Mouse (Mus musculus) embryo, embryonic 11 days (tissue): ENCODE data around the gene Gm5346.
"Not testable (repeated sequence)": the region's sequence is repeated elsewhere in the genome, so short reads cannot be mapped to it uniquely, and the experiment has no call there.

ENCODE experiments used
- DNase-seq: peaks from one replicate; pipeline ENCODE4 v3.0.0-alpha.2; 2015

Gm5346 gene

DNA sequence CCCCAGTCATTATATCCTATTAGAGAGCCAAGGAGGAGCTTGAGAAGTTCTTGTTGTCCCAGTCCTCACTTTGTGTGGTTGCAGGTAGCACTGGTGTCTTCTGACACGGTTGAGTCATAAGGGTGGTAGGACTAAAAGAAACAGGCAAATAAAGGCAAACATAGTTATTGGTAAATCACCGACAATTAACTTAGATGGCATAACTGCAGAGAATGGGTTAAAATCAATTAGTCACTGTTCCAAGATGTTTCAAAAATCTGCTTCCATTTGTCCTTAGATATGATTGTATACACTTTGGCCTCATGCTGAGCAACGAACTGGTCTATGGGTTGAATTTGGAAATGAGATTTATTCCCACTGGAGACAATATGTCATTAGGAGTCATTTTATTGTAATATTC lies at the start of gene Gm5346:
TSS of gene Gm5346 (minus strand) at position 101 of the 400 bp plus-strand sequence.
- DNase-seq = no peak

DNA sequence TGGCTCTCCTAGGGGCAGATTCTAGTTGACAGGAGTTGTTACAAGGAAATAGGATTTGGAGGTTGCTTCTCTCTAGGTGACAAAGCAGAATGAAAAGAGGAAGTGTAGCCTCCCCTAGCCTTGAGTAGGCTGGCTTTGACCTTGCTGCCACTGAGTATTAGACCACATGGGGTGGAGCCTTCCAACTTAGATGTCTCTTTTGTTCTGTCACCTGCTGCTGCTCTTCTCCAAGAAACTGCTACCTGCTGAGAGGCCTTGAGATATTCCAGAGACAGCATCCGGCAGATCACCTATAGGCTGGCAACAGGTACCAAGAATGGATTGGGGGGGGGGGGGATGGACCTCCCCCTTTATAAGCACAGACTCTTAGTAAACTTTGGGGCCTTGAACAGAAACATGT lies 11.0 kb downstream of the Gm5346 start:
- no peak for DNase-seq

DNA sequence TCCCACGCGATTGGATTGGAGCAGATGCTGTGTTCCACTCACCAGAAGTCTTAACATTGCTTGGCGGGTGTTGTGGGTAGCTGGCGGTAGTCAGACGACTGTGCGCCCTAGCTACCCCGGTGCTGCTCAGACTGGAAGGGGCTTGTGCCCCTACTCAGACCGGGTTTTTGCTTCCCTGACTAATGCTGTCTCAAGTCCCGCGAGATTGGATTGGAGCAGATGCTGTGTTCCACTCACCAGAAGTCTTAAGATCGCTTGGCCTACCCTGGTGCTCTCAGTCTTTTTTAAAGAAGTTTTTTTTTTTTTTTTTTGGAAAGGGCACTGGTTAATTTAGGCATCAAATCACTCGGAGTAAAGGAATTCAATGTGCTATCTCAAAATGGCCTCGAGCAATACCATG lies 23.4 kb downstream of the Gm5346 start:
- DNase-seq = not testable (repeated sequence)

DNA sequence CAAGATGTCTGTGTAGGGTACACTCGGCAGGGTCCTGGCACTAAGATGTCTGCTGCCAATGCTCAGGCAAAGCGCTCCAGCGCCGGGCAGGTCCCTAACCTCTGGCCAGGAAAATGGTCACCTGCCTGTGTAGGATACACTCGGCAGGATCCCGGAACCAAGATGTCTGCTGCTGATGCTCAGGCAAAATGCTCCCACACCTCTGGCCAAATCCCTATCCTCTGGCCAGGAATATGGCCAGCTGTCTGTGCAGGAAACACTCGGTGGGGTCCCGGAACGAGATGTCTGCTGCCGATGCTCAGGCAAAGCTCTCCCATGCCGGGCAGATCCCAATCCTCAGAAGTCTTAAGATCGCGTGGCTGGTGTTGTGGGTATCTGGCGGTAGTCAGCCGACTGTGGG lies 23.9 kb downstream of the Gm5346 start:
- DNase-seq = not testable (repeated sequence)

DNA sequence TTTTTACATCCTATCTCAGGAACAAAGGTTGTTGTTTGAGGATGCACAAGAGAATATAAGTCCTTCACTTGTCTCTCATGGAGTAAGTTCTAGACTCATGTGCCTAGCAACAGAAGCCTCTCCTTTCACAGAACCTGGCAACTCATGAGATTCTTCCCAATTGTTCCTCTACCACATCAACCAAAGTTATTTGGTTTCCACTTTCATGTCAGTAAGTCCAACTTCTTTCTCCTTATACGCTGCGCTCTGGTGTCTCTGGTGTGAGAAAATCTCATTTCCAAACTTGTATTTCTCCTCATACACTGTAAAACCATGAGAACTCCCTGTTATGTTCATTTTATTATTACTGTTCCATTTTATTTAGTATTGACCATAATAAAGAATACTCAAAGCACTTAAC lies 50.5 kb downstream of the Gm5346 start, which contains the start of gene Adam26a:
TSS of gene Adam26a (minus strand) at position 101 of the 400 bp plus-strand sequence.
- not testable (repeated sequence) for DNase-seq
